In the genomic region with DNA sequence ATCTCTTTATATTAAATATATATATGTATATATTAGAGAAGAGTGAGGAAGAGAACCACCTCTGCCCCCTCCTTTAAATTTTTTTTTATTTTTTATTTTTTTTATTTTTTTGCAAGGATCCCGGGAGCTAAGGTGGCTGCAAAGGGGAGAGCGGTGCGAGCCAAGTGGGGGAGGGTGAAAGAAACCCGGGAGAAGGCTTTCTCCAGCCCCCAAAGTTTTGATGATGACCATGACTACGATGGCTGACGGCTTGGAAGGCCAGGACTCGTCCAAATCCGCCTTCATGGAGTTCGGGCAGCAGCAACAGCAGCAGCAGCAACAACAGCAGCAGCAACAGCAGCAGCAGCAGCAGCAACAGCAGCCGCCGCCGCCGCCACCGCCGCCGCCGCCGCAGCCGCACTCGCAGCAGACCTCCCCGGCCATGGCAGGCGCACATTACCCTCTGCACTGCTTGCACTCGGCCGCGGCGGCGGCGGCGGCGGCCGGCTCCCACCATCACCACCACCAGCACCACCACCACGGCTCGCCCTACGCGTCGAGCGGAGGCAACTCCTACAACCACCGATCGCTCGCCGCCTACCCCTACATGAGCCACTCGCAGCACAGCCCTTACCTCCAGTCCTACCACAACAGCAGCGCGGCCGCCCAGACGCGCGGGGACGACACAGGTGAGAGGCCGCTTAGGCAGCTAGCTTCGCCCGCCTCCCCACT, we compare ENCODE assay signal across 9 mouse cellular contexts. TPM values are rescaled to one million over a fixed set of nuclear protein-coding genes. Genes with fewer than 3 reads are reported as not detected.
DNase-seq lines count a peak whose midpoint lies in the region; ATAC-seq and TF ChIP-seq lines count a peak whose summit lies in the region.
"Had no signal": no experiment of that assay in that cellular context is flagged by ENCODE, and none has a peak within 500 bp of the region (broad histone marks: within the 10 kb centered on the region; RNA-seq: fewer than 3 reads in every experiment).

A gene (plus strand): TSS at position 175 of the 711 bp plus-strand sequence.

- no peaks in the 10 kb centered on the region for H3K9me3 ChIP-seq in hindbrain, postnatal 0 days (ENCODE audit: low read length)
- no peaks in the 10 kb centered on the region for H3K9me3 ChIP-seq in midbrain, embryonic 11.5 days (ENCODE audit: control insufficient read depth, low read length)

- H3K9ac ChIP-seq in hindbrain, postnatal 0 days (replicated peaks; ENCODE audit: low read length) = no peak within 1 kb of the TSS
- peak within 1 kb of the TSS; percentile 34; the same call in 1 of the 2 replicates for H3K9ac ChIP-seq in midbrain, embryonic 11.5 days (ENCODE audit: low read length)

- no peaks in the 10 kb centered on the region for H3K36me3 ChIP-seq in spleen, adult 2 months (ENCODE audit: control insufficient read depth, insufficient read depth, low read length)
- H3K36me3 ChIP-seq in hindbrain, postnatal 0 days (ENCODE audit: insufficient read depth, low read length) = no peaks in the 10 kb centered on the region
- no peaks in the 10 kb centered on the region for H3K36me3 ChIP-seq in midbrain, embryonic 11.5 days (ENCODE audit: control insufficient read depth, insufficient read depth, low read length)

- no peak within 1 kb of the TSS for H3K27ac ChIP-seq in spleen, adult 2 months (ENCODE audit: insufficient read depth, low read length)
- no peak within 1 kb of the TSS for H3K27ac ChIP-seq in hindbrain, postnatal 0 days
- H3K27ac ChIP-seq in midbrain, embryonic 11.5 days (ENCODE audit: low read depth, low read length) = no peak within 1 kb of the TSS

- DNase-seq in cerebellum, adult 11 months = no peak
- no peak for DNase-seq in spleen, adult 2 months (ENCODE audit: low read depth in 1 of 2, low spot score in 2 of 2)
- no peak for DNase-seq in spleen, postnatal 36 days (ENCODE audit: low spot score in 2 of 2)
- peak; percentile 20 for DNase-seq in hindbrain, postnatal 0 days (ENCODE audit: low spot score)
- DNase-seq in midbrain, embryonic 11.5 days (ENCODE audit: low spot score, missing footprints) = peak; percentile 97
- no peak for DNase-seq in gastrocnemius, postnatal 4 days (ENCODE audit: low spot score in 2 of 2)

- ATAC-seq in cerebellum, adult (ENCODE audit: insufficient number of reproducible peaks, low FRiP score, low TSS enrichment) = peak; percentile 36; the same call in 1 of the 2 replicates
- ATAC-seq in hindbrain, postnatal 0 days = peak; percentile 62
- peak; percentile 74 for ATAC-seq in midbrain, embryonic 11.5 days (ENCODE audit: low FRiP score)
- ATAC-seq in erythroid progenitor cell, adult 5-6 weeks (replicated peaks; ENCODE audit: low FRiP score, poor library complexity, severe bottlenecking) = no peak

- no peak for TF ChIP-seq CTCF in spleen, adult 2 months (IDR thresholded peaks at IDR 0.05; ENCODE audit: extremely low read depth, insufficient read depth, insufficient read length, insufficient replicate concordance)
- TF ChIP-seq CTCF in hindbrain, postnatal 0 days (IDR thresholded peaks at IDR 0.05; ENCODE audit: low read depth) = no peak

- H3K4me1 ChIP-seq in spleen, adult 2 months (ENCODE audit: control insufficient read depth, insufficient read depth, insufficient read length) = no peaks in the 10 kb centered on the region; the same call in 1 of the 2 replicates
- no peaks in the 10 kb centered on the region for H3K4me1 ChIP-seq in hindbrain, postnatal 0 days (ENCODE audit: insufficient read depth, low read length)
- peaks cover 9% of the 10 kb centered on the region for H3K4me1 ChIP-seq in midbrain, embryonic 11.5 days (ENCODE audit: control insufficient read depth, insufficient read depth, low read length)

- H3K4me3 ChIP-seq in spleen, adult 2 months (ENCODE audit: extremely low read depth, insufficient read depth, insufficient read length) = peak within 1 kb of the TSS; percentile 4; the same call in 1 of the 2 replicates
- H3K4me3 ChIP-seq in hindbrain, postnatal 0 days (ENCODE audit: low read length) = peak within 1 kb of the TSS; percentile 31
- H3K4me3 ChIP-seq in midbrain, embryonic 11.5 days (ENCODE audit: low read depth, low read length) = peak within 1 kb of the TSS; percentile 34

- 2% methylated on average over 36 of the region's 52 CpGs for WGBS in spleen, adult 2 months
- WGBS in hindbrain, postnatal 0 days = under 1% methylated on average over 33 of the region's 52 CpGs
- under 1% methylated on average over 37 of the region's 52 CpGs for WGBS in midbrain, embryonic 11.5 days

- H3K27me3 ChIP-seq in spleen, adult 2 months (ENCODE audit: control insufficient read depth, insufficient read depth, low read length) = peaks cover 32% of the 10 kb centered on the region
- peaks cover 86% of the 10 kb centered on the region for H3K27me3 ChIP-seq in hindbrain, postnatal 0 days (ENCODE audit: insufficient read depth, low read length)
- peaks cover 93% of the 10 kb centered on the region for H3K27me3 ChIP-seq in midbrain, embryonic 11.5 days (ENCODE audit: control insufficient read depth, insufficient read depth, low read length)

- TF ChIP-seq POLR2A in spleen, adult 2 months (IDR thresholded peaks at IDR 0.05; ENCODE audit: low read depth, low read length) = no peak

- peak within 1 kb of the TSS; percentile 54 for H3K4me2 ChIP-seq in hindbrain, postnatal 0 days (ENCODE audit: low read depth, low read length)
- H3K4me2 ChIP-seq in midbrain, embryonic 11.5 days = peak within 1 kb of the TSS; percentile 56

RNA-seq across cellular contexts. Expression of the gene that starts here (rescaled TPM):
- not detected in 2 replicates for polyA plus RNA-seq in spleen, adult 2 months (2012; rRNA removed)
- total RNA-seq in hindbrain, postnatal 0 days (2014; rRNA removed) = not detected in 2 replicates
- polyA plus RNA-seq in hindbrain, postnatal 0 days (2015; fragmentation: Nextera tagmentation; extraction: Ambion mirVana) = not detected in 2 replicates
- polyA plus RNA-seq in midbrain, embryonic 11.5 days (2014; fragmentation: Nextera tagmentation; extraction: Ambion mirVana) = 0.33 and 0.81 TPM in 2 replicates
- total RNA-seq in gastrocnemius, postnatal 4 days (2021) = not detected
- not detected in 2 replicates for total RNA-seq in erythroid progenitor cell, adult 5-6 weeks (2015; ENCODE audit: low replicate concordance)
- total RNA-seq in erythroid progenitor cell, adult 5-6 weeks (2017; ENCODE audit: low replicate concordance) = not detected in 2 replicates
- polyA plus RNA-seq: C2C12 had no signal

Comparison
In these comparisons a context has a peak if more than half of its experiments do, and no peak if none do; other contexts are left out.
1. Peak in DNase-seq, ATAC-seq, H3K4me3 ChIP-seq and H3K4me2 ChIP-seq in hindbrain, postnatal 0 days; RNA of the gene not detected or under 1 TPM.
2. Peak in DNase-seq, ATAC-seq, H3K4me3 ChIP-seq, H3K9ac ChIP-seq and H3K4me2 ChIP-seq in midbrain, embryonic 11.5 days; RNA of the gene not detected or under 1 TPM.